Mouse (Mus musculus) testis, postnatal 10 days (tissue): ENCODE data around the gene Hoxc11.
A peak's percentile ranks its signal among the peaks of the same experiment; 100 is the strongest.

Source experiments
- DNase-seq: peaks from one replicate; pipeline ENCODE4 v3.0.0; 2021; ENCODE audit warnings: low spot score

Gene Hoxc11

GRCm38 (mm10) chr15:102954192-102955006, at the start of gene Hoxc11:
TSS of gene Hoxc11 (plus strand) at chr15:102954427.
- DNase-seq: no peak

- no peak for DNase-seq
Observed at GRCm38 (mm10) chr15:102904946-102905345, 49.3 kb upstream of the Hoxc11 start.

GRCm38 (mm10) chr15:102909536-102909935, 44.7 kb upstream of the Hoxc11 start:
- DNase-seq: no peak

GRCm38 (mm10) chr15:102910038-102910437, 44.2 kb upstream of the Hoxc11 start:
- no peak for DNase-seq

- DNase-seq: no peak
Observed at GRCm38 (mm10) chr15:102910496-102911095, 43.6 kb upstream of the Hoxc11 start.

GRCm38 (mm10) chr15:102913038-102913585, 41.1 kb upstream of the Hoxc11 start:
- no peak for DNase-seq

- DNase-seq: no peak
Observed at GRCm38 (mm10) chr15:102917972-102918572, 36.2 kb upstream of the Hoxc11 start.

- no peak for DNase-seq
Observed at GRCm38 (mm10) chr15:102918611-102919265, 35.5 kb upstream of the Hoxc11 start.

- no peak for DNase-seq
Observed at GRCm38 (mm10) chr15:102919336-102920180, 34.7 kb upstream of the Hoxc11 start.

GRCm38 (mm10) chr15:102920619-102921018, 33.6 kb upstream of the Hoxc11 start:
- peak; percentile 74 for DNase-seq

GRCm38 (mm10) chr15:102921053-102922011, 32.9 kb upstream of the Hoxc11 start, which contains the start of gene Hoxc13:
TSS of gene Hoxc13 (plus strand) at chr15:102921103.
- no peak for DNase-seq

- DNase-seq: no peak
Observed at GRCm38 (mm10) chr15:102922012-102922362, 32.2 kb upstream of the Hoxc11 start.

- DNase-seq: no peak
Observed at GRCm38 (mm10) chr15:102922636-102923500, 31.4 kb upstream of the Hoxc11 start.

GRCm38 (mm10) chr15:102927032-102927645, 27.1 kb upstream of the Hoxc11 start:
- no peak for DNase-seq

GRCm38 (mm10) chr15:102931706-102932358, 22.4 kb upstream of the Hoxc11 start:
- no peak for DNase-seq

GRCm38 (mm10) chr15:102934438-102934837, 19.8 kb upstream of the Hoxc11 start:
- DNase-seq: no peak

- no peak for DNase-seq
Observed at GRCm38 (mm10) chr15:102934897-102935296, 19.3 kb upstream of the Hoxc11 start.
